Mouse (Mus musculus) heart, postnatal 0 days (tissue): ENCODE measurements around the gene Lrp1. TPM values are rescaled to one million over a fixed set of nuclear protein-coding genes. Genes with fewer than 3 reads are reported as not detected.

Source experiments
- ATAC-seq: fragments of 200-750 bp; cut with Nextera tagmentation; 2 replicates; pipeline ENCODE4 v1.8.0; 2017; ENCODE audit warnings: low read depth, moderate number of reproducible peaks, moderate library complexity; ENCODE audit not compliant: insufficient read depth
- DNase-seq: peaks from one replicate; pipeline ENCODE4 v3.0.0-alpha.2; 2016; ENCODE audit warnings: low spot score
- H3K27ac ChIP-seq: fragments of 300-500 bp; sonication (generic); 2 replicates; pipeline ENCODE4 v1.5.1; 2014; ENCODE audit warnings: low read depth, mild to moderate bottlenecking
- H3K27me3 ChIP-seq: fragments of 300-500 bp; sonication (generic); 2 replicates; pipeline ENCODE4 v1.6.1; 2014; ENCODE audit warnings: low read length, mixed read lengths; ENCODE audit not compliant: control insufficient read depth, insufficient read depth
- H3K36me3 ChIP-seq: fragments of 300-500 bp; sonication (generic); replicated peaks from 2 replicates; pipeline ENCODE4 v1.6.1; 2014; ENCODE audit warnings: low read length, mixed read lengths; ENCODE audit not compliant: control insufficient read depth, insufficient read depth
- H3K4me1 ChIP-seq: fragments of 300-500 bp; sonication (generic); 2 replicates; pipeline ENCODE4 v1.6.1; 2014; ENCODE audit warnings: antibody characterized with exemption; ENCODE audit not compliant: control insufficient read depth, insufficient read depth
- H3K4me2 ChIP-seq: fragments of 300-500 bp; sonication (generic); 2 replicates; pipeline ENCODE4 v1.6.1; 2014; ENCODE audit warnings: low read depth, mild to moderate bottlenecking, low read length, moderate library complexity
- H3K4me3 ChIP-seq: fragments of 300-500 bp; sonication (generic); 2 replicates; pipeline ENCODE4 v1.5.1; 2014; ENCODE audit warnings: low read depth, low read length
- H3K9ac ChIP-seq: fragments of 300-500 bp; sonication (generic); replicated peaks from 2 replicates; pipeline ENCODE4 v1.6.1; 2014; ENCODE audit warnings: low read depth, low read length, mixed read lengths
- H3K9me3 ChIP-seq: fragments of 300-500 bp; sonication (generic); replicated peaks from 2 replicates; pipeline ENCODE4 v1.6.1; 2016; ENCODE audit warnings: low read length; ENCODE audit not compliant: control insufficient read depth
- CTCF ChIP-seq: IDR thresholded peaks from 2 replicates; pipeline ENCODE4 v1.5.1; 2016; ENCODE audit warnings: antibody characterized with exemption, control low read depth, low read depth
- EP300 ChIP-seq: IDR thresholded peaks from 2 replicates; pipeline ENCODE4 v1.6.1; 2016; ENCODE audit warnings: antibody characterized with exemption, low read depth
- WGBS: fragments of 180-500 bp; shearing (Covaris S2); extraction: QIAGEN DNeasy Blood & Tissue Kit; methylation state at CpG from one replicate; pipeline ENCODE4 v1.1.7; 2014; 5-methylcytosine and 5-hydroxymethylcytosine counted together
- polyA plus RNA-seq: library from polyadenylated mRNA; unstranded; fragments of >200 nt; fragmentation: Nextera tagmentation; extraction: Ambion mirVana; gene quantifications from 2 replicates; pipeline ENCODE4 v1.2.1, GENCODE M21; 2015
- total RNA-seq: library from RNA; depleted of rRNA; stranded (reverse); fragments of >200 nt; gene quantifications from 2 replicates; pipeline ENCODE4 v1.2.3, GENCODE M21; 2014; ENCODE audit warnings: low replicate concordance

Lrp1 gene
- total and polyA plus RNA-seq, 2 experiments from 2014 or later = 15.7 to 65.9 TPM

- no peak overlapping the region for H3K4me2 ChIP-seq
- ATAC-seq = no peak
- H3K27me3 ChIP-seq = no peaks in the 10 kb centered on the region
- DNase-seq = no peak
- TF ChIP-seq CTCF (no peak), EP300 (no peak)
- H3K4me1 ChIP-seq = peaks cover 3% of the 10 kb centered on the region; the same call in 1 of the 2 replicates
- H3K36me3 ChIP-seq = no peaks in the 10 kb centered on the region
- WGBS = 81% methylated on average over 9 of the region's 9 CpGs
- H3K9me3 ChIP-seq = no peaks in the 10 kb centered on the region
- no peak overlapping the region for H3K4me3 ChIP-seq
- H3K27ac ChIP-seq = no peak overlapping the region
- no peak overlapping the region for H3K9ac ChIP-seq
These were observed 10.9 kb downstream of the Lrp1 start for GRCm38 (mm10) chr10:127610066-127610415.

- WGBS = 70% methylated on average over 9 of the region's 9 CpGs
- Histone ChIP-seq H3K27ac (no peak overlapping the region), H3K9me3 (no peaks in the 10 kb centered on the region), H3K9ac (no peak overlapping the region), H3K36me3 (no peaks in the 10 kb centered on the region), H3K27me3 (no peaks in the 10 kb centered on the region), H3K4me3 (no peak overlapping the region), H3K4me2 (no peak overlapping the region), H3K4me1 (peaks cover 7% of the 10 kb centered on the region; the same call in 1 of the 2 replicates)
- DNase-seq (no peak), ATAC-seq (no peak)
- TF ChIP-seq EP300 (no peak), CTCF (no peak)
These were observed 11.4 kb downstream of the Lrp1 start for GRCm38 (mm10) chr10:127609415-127610065.

GRCm38 (mm10) chr10:127607059-127607458 lies 13.9 kb downstream of the Lrp1 start:
- 89% methylated on average over 7 of the region's 7 CpGs for WGBS
- no peak for TF ChIP-seq CTCF
- no peak for TF ChIP-seq EP300
- Histone ChIP-seq H3K27ac (no peak overlapping the region), H3K36me3 (no peaks in the 10 kb centered on the region), H3K9ac (no peak overlapping the region), H3K4me3 (no peak overlapping the region), H3K27me3 (no peaks in the 10 kb centered on the region), H3K4me1 (peaks cover 8% of the 10 kb centered on the region; the same call in 1 of the 2 replicates), H3K9me3 (no peaks in the 10 kb centered on the region), H3K4me2 (no peak overlapping the region)
- ATAC-seq (no peak), DNase-seq (no peak)

DNA sequence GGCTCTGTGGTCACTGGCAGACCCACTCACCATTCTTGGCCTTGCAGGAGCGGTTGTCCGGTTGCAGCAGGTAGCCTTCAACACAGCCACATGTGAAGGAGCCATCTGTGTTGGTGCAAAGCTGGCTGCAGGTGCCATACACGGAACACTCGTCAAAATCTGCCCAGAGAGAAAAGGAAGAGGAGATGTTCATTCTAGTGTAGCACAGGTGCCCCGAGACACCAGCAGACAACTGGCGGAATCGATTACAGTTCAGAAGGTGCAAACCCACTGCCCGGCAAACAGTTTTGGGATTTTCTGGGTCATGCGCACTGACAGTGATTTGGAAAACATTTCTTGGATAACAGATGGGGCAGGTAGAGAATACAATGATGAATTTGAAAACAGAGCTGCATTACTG lies 15.2 kb downstream of the Lrp1 start:
- no peak for DNase-seq
- ATAC-seq = no peak
- no peaks in the 10 kb centered on the region for H3K27me3 ChIP-seq
- no peaks in the 10 kb centered on the region for H3K9me3 ChIP-seq
- WGBS = 96% methylated on average over 9 of the region's 9 CpGs
- TF ChIP-seq CTCF = no peak
- TF ChIP-seq EP300 = no peak
- H3K9ac ChIP-seq = no peak overlapping the region
- H3K4me1 ChIP-seq = peaks cover 8% of the 10 kb centered on the region; the same call in 1 of the 2 replicates
- H3K4me3 ChIP-seq = no peak overlapping the region
- H3K4me2 ChIP-seq = no peak overlapping the region
- H3K27ac ChIP-seq = no peak overlapping the region
- no peaks in the 10 kb centered on the region for H3K36me3 ChIP-seq

GRCm38 (mm10) chr10:127605251-127605547 lies 15.7 kb downstream of the Lrp1 start:
- 71% methylated on average over 8 of the region's 8 CpGs for WGBS
- no peak for DNase-seq
- no peak overlapping the region for H3K9ac ChIP-seq
- no peak overlapping the region for H3K27ac ChIP-seq
- TF ChIP-seq CTCF = no peak
- H3K4me2 ChIP-seq = no peak overlapping the region
- H3K4me3 ChIP-seq = no peak overlapping the region
- H3K4me1 ChIP-seq = peaks cover 8% of the 10 kb centered on the region; the same call in 1 of the 2 replicates
- H3K27me3 ChIP-seq = no peaks in the 10 kb centered on the region
- ATAC-seq = no peak
- no peaks in the 10 kb centered on the region for H3K36me3 ChIP-seq
- no peaks in the 10 kb centered on the region for H3K9me3 ChIP-seq
